Mouse (Mus musculus) myocyte (in vitro differentiated cells): ENCODE measurements around the gene Golph3l.

Source experiments
- CEBPB ChIP-seq: IDR thresholded peaks from 2 replicates; pipeline ENCODE4 v1.6.1; 2011; ENCODE audit warnings: mild to moderate bottlenecking, moderate library complexity; ENCODE audit not compliant: poor library complexity, insufficient read depth, severe bottlenecking
- E2F4 ChIP-seq: IDR thresholded peaks from one replicate; pipeline ENCODE4 v1.6.1; 2011; ENCODE audit warnings: mild to moderate bottlenecking, control low read depth, moderate library complexity; ENCODE audit not compliant: insufficient read depth
- MAX ChIP-seq: IDR thresholded peaks from one replicate; pipeline ENCODE4 v1.6.1; 2011; ENCODE audit warnings: low read depth, mild to moderate bottlenecking, control low read depth
- POLR2A ChIP-seq: IDR thresholded peaks from one replicate; pipeline ENCODE4 v1.6.1; 2011; ENCODE audit warnings: low read depth, mild to moderate bottlenecking, control low read depth, moderate library complexity; ENCODE audit not compliant: insufficient read length
- REST ChIP-seq: IDR thresholded peaks from one replicate; pipeline ENCODE4 v1.6.1; 2011; ENCODE audit warnings: mild to moderate bottlenecking, control low read depth, moderate library complexity; ENCODE audit not compliant: insufficient read depth, insufficient read length
- TCF12 ChIP-seq: IDR thresholded peaks from one replicate; pipeline ENCODE4 v1.6.1; 2011; ENCODE audit warnings: mild to moderate bottlenecking, control low read depth; ENCODE audit not compliant: poor library complexity, insufficient read depth, severe bottlenecking
- USF1 ChIP-seq: IDR thresholded peaks from one replicate; pipeline ENCODE4 v1.6.1; 2011; ENCODE audit warnings: low read depth, mild to moderate bottlenecking, control low read depth, moderate library complexity

DNA sequence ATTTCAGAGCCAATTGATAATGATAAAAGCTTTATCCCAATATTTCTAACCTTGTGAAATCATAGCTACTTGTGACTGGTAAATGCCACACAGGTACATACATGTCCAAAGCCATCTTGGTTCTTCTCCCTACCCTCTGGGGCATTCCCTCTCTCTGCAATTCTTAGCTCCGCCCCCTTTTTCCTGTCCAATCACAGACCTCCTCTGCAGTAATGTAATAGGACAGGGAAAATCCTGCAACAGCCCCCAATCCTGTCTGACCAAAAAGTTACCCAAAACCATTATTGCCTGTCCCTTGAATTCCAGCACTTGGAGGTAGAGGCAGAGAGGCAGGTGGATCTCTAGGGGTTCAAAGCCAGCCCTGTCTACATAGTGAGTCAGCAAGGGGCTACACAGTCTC is 32.5 kb downstream of the Golph3l start:
- TF ChIP-seq POLR2A = no peak
- TF ChIP-seq E2F4 = no peak
- TF ChIP-seq TCF12 = no peak
- no peak for TF ChIP-seq REST
- no peak for TF ChIP-seq CEBPB
- no peak for TF ChIP-seq USF1
- TF ChIP-seq MAX = no peak
